Mouse (Mus musculus): Measurements from ENCODE around the gene Arhgef19. TPM values are rescaled to one million over a fixed set of nuclear protein-coding genes. Genes with fewer than 3 reads are reported as not detected.

Arhgef19 gene
- polyA plus RNA-seq, 1 experiment from 2014 or later: 5.8 TPM

GRCm38 (mm10) chr4:141291571-141292375, 52.5 kb downstream of the Arhgef19 start:
- DNase-seq (ENCODE audit: low spot score) (peak; percentile 61), ATAC-seq (replicated peaks; ENCODE audit: insufficient number of reproducible peaks, low FRiP score, low TSS enrichment, low read depth) (no peak)
- Histone ChIP-seq H3K9me3 (replicated peaks; ENCODE audit: control insufficient read depth, low read length) (no peaks in the 10 kb centered on the region), H3K27me3 (ENCODE audit: control insufficient read depth, insufficient read depth, low read length) (peaks cover 17% of the 10 kb centered on the region), H3K27ac (replicated peaks; ENCODE audit: low read depth, low read length) (no peak overlapping the region), H3K36me3 (replicated peaks; ENCODE audit: control insufficient read depth, insufficient read depth, low read depth, low read length) (no peaks in the 10 kb centered on the region), H3K4me2 (ENCODE audit: low read depth, low read length) (peak overlapping the region; percentile 65), H3K9ac (replicated peaks; ENCODE audit: low read length) (peak overlapping the region; percentile 6; the same call in 1 of the 2 replicates), H3K4me1 (ENCODE audit: control insufficient read depth, insufficient read depth, low read length) (peaks cover 2% of the 10 kb centered on the region; the same call in 1 of the 2 replicates), H3K4me3 (ENCODE audit: low read depth, low read length) (peak overlapping the region; percentile 25)
- WGBS: 3% methylated on average over 33 of the region's 47 CpGs

GRCm38 (mm10) chr4:141295774-141296186, 56.5 kb downstream of the Arhgef19 start:
- Histone ChIP-seq H3K27me3 (ENCODE audit: control insufficient read depth, insufficient read depth, low read length) (peaks cover 14% of the 10 kb centered on the region; the same call in 1 of the 2 replicates), H3K4me2 (ENCODE audit: low read depth, low read length) (no peak overlapping the region), H3K4me3 (ENCODE audit: low read depth, low read length) (no peak overlapping the region), H3K27ac (replicated peaks; ENCODE audit: low read depth, low read length) (no peak overlapping the region), H3K4me1 (ENCODE audit: control insufficient read depth, insufficient read depth, low read length) (no peaks in the 10 kb centered on the region), H3K36me3 (replicated peaks; ENCODE audit: control insufficient read depth, insufficient read depth, low read depth, low read length) (no peaks in the 10 kb centered on the region), H3K9me3 (replicated peaks; ENCODE audit: control insufficient read depth, low read length) (no peaks in the 10 kb centered on the region), H3K9ac (replicated peaks; ENCODE audit: low read length) (0 out of 2 replicates have a peak overlapping the region, but pooled peaks have one; percentile 22)
- 2% methylated on average over 15 of the region's 15 CpGs for WGBS
- ATAC-seq (replicated peaks; ENCODE audit: insufficient number of reproducible peaks, low FRiP score, low TSS enrichment, low read depth): no peak
- peak; percentile 69 for DNase-seq (ENCODE audit: low spot score)

- Histone ChIP-seq H3K27ac (replicated peaks; ENCODE audit: low read depth, low read length) (no peak overlapping the region), H3K27me3 (ENCODE audit: control insufficient read depth, insufficient read depth, low read length) (peaks cover 27% of the 10 kb centered on the region), H3K4me2 (ENCODE audit: low read depth, low read length) (no peak overlapping the region), H3K9ac (replicated peaks; ENCODE audit: low read length) (no peak overlapping the region), H3K9me3 (replicated peaks; ENCODE audit: control insufficient read depth, low read length) (no peaks in the 10 kb centered on the region), H3K4me3 (ENCODE audit: low read depth, low read length) (no peak overlapping the region), H3K36me3 (replicated peaks; ENCODE audit: control insufficient read depth, insufficient read depth, low read depth, low read length) (no peaks in the 10 kb centered on the region), H3K4me1 (ENCODE audit: control insufficient read depth, insufficient read depth, low read length) (peaks cover 7% of the 10 kb centered on the region)
- 73% methylated on average over 7 of the region's 7 CpGs for WGBS
- no peak for ATAC-seq (replicated peaks; ENCODE audit: insufficient number of reproducible peaks, low FRiP score, low TSS enrichment, low read depth)
- DNase-seq (ENCODE audit: low spot score): no peak
Measured at GRCm38 (mm10) chr4:141297934-141298333, 58.6 kb downstream of the Arhgef19 start.

GRCm38 (mm10) chr4:141299356-141299755, 60.1 kb downstream of the Arhgef19 start:
- Histone ChIP-seq H3K9me3 (replicated peaks; ENCODE audit: control insufficient read depth, low read length) (no peaks in the 10 kb centered on the region), H3K9ac (replicated peaks; ENCODE audit: low read length) (no peak overlapping the region), H3K27ac (replicated peaks; ENCODE audit: low read depth, low read length) (no peak overlapping the region), H3K4me1 (ENCODE audit: control insufficient read depth, insufficient read depth, low read length) (peaks cover 7% of the 10 kb centered on the region), H3K4me3 (ENCODE audit: low read depth, low read length) (no peak overlapping the region), H3K27me3 (ENCODE audit: control insufficient read depth, insufficient read depth, low read length) (peaks cover 29% of the 10 kb centered on the region), H3K4me2 (ENCODE audit: low read depth, low read length) (no peak overlapping the region), H3K36me3 (replicated peaks; ENCODE audit: control insufficient read depth, insufficient read depth, low read depth, low read length) (no peaks in the 10 kb centered on the region)
- no peak for ATAC-seq (replicated peaks; ENCODE audit: insufficient number of reproducible peaks, low FRiP score, low TSS enrichment, low read depth)
- 60% methylated on average over 13 of the region's 13 CpGs for WGBS
- DNase-seq (ENCODE audit: low spot score): no peak

- Histone ChIP-seq H3K27ac (replicated peaks; ENCODE audit: low read depth, low read length) (no peak overlapping the region), H3K27me3 (ENCODE audit: control insufficient read depth, insufficient read depth, low read length) (peaks cover 29% of the 10 kb centered on the region), H3K36me3 (replicated peaks; ENCODE audit: control insufficient read depth, insufficient read depth, low read depth, low read length) (no peaks in the 10 kb centered on the region), H3K4me2 (ENCODE audit: low read depth, low read length) (no peak overlapping the region), H3K4me3 (ENCODE audit: low read depth, low read length) (no peak overlapping the region), H3K9ac (replicated peaks; ENCODE audit: low read length) (no peak overlapping the region), H3K9me3 (replicated peaks; ENCODE audit: control insufficient read depth, low read length) (no peaks in the 10 kb centered on the region), H3K4me1 (ENCODE audit: control insufficient read depth, insufficient read depth, low read length) (peaks cover 7% of the 10 kb centered on the region)
- ATAC-seq (replicated peaks; ENCODE audit: insufficient number of reproducible peaks, low FRiP score, low TSS enrichment, low read depth) (no peak), DNase-seq (ENCODE audit: low spot score) (no peak)
- 64% methylated on average over 4 of the region's 4 CpGs for WGBS
Measured at GRCm38 (mm10) chr4:141300196-141300595, 60.9 kb downstream of the Arhgef19 start.

GRCm38 (mm10) chr4:141301116-141301553, 61.8 kb downstream of the Arhgef19 start, which contains the start of gene Epha2:
Epha2 (plus strand) TSS chr4:141301240.
- WGBS: 0% methylated on average over 35 of the region's 35 CpGs
- peaks cover 26% of the 10 kb centered on the region for H3K27me3 ChIP-seq (ENCODE audit: control insufficient read depth, insufficient read depth, low read length)
- H3K36me3 ChIP-seq (replicated peaks; ENCODE audit: control insufficient read depth, insufficient read depth, low read depth, low read length): no peaks in the 10 kb centered on the region

GRCm38 (mm10) chr4:141301591-141302427, 62.5 kb downstream of the Arhgef19 start:
- H3K9ac ChIP-seq (replicated peaks; ENCODE audit: low read length): peak overlapping the region; percentile 69
- H3K36me3 ChIP-seq (replicated peaks; ENCODE audit: control insufficient read depth, insufficient read depth, low read depth, low read length): no peaks in the 10 kb centered on the region
- DNase-seq (ENCODE audit: low spot score) (no peak), ATAC-seq (replicated peaks; ENCODE audit: insufficient number of reproducible peaks, low FRiP score, low TSS enrichment, low read depth) (no peak)
- H3K27ac ChIP-seq (replicated peaks; ENCODE audit: low read depth, low read length): 0 out of 2 replicates have a peak overlapping the region, but pooled peaks have one; percentile 35
- H3K27me3 ChIP-seq (ENCODE audit: control insufficient read depth, insufficient read depth, low read length): peaks cover 26% of the 10 kb centered on the region
- H3K9me3 ChIP-seq (replicated peaks; ENCODE audit: control insufficient read depth, low read length): no peaks in the 10 kb centered on the region
- peaks cover 7% of the 10 kb centered on the region for H3K4me1 ChIP-seq (ENCODE audit: control insufficient read depth, insufficient read depth, low read length)
- under 1% methylated on average over 51 of the region's 51 CpGs for WGBS
- H3K4me3 ChIP-seq (ENCODE audit: low read depth, low read length): peak overlapping the region; percentile 62
- peak overlapping the region; percentile 98 for H3K4me2 ChIP-seq (ENCODE audit: low read depth, low read length)

More at GRCm38 (mm10) chr4:141301116-141301553, 61.8 kb downstream of the Arhgef19 start, which contains the start of gene Epha2:
- DNase-seq (ENCODE audit: low spot score) (peak; percentile 90), ATAC-seq (replicated peaks; ENCODE audit: insufficient number of reproducible peaks, low FRiP score, low TSS enrichment, low read depth) (0 out of 2 replicates have a peak, but pooled peaks have one; percentile 24)
- H3K4me3 ChIP-seq (ENCODE audit: low read depth, low read length): peak within 1 kb of the TSS; percentile 62
- H3K9ac ChIP-seq (replicated peaks; ENCODE audit: low read length): peak within 1 kb of the TSS; percentile 69
- peaks cover 7% of the 10 kb centered on the region for H3K4me1 ChIP-seq (ENCODE audit: control insufficient read depth, insufficient read depth, low read length)
- no peaks in the 10 kb centered on the region for H3K9me3 ChIP-seq (replicated peaks; ENCODE audit: control insufficient read depth, low read length)
- H3K4me2 ChIP-seq (ENCODE audit: low read depth, low read length): peak within 1 kb of the TSS; percentile 98
- 0 out of 2 replicates have a peak within 1 kb of the TSS, but pooled peaks have one; percentile 35 for H3K27ac ChIP-seq (replicated peaks; ENCODE audit: low read depth, low read length)

Measured in embryonic facial prominence, embryonic 11.5 days (tissue).